Mouse (Mus musculus): ENCODE results near the gene Olfr1061.
"Not testable (repeated sequence)": the region's sequence is repeated elsewhere in the genome, so short reads cannot be mapped to it uniquely, and the experiment has no call there.

Gene Olfr1061

DNA sequence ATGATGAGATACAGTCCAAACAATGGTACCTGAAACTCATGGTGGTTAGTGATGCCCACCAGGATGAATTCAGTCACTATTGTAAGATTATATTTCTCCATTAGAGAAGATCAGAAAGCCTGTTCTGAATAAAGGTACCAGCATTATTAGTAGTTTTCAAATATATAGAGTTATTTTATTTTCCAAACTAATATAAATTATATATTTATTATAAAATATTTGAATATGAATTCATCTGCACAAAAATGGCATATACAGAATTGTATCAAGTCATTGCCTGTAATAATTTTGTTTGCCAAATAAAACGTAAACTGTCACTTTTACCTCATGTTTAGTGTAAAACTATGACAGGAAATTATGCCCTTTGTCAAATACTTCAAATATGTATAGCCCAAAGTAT, at the start of gene Olfr1061:
Gene Olfr1061, minus strand, starts transcription at position 101 of the 400 bp plus-strand sequence.
- in situ Hi-C loops (cut with MseI, MboI), result no loop called here

- in situ Hi-C loops (cut with MseI, MboI), result loop anchor here (5.0 to 25.0 kb wide), 2 partner anchors 723 to 733 kb away; no protein-coding TSS in a partner anchor
Measured at GRCm38 (mm10) chr2:86460434-86460833, 46.6 kb upstream of the Olfr1061 start.

DNA sequence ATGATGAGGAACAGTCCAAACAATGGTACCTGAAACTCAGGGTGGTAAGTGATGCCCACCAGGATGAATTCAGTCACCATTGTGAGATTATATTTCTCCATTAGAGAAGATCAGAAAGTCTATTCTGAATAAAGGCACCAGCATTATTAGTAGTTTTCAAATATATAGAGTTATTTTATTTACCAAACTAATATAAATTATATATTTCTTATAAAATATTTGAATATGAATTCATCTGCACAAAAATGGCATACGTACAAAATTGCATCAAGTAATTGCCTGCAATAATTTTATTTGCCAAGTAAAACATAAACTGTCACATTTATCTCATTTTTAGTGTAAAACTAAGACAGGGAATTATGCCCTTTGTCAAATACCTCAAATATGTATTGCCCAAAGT, 42.3 kb upstream of the Olfr1061 start, which contains the start of gene Olfr1066:
Gene Olfr1066, minus strand, starts transcription at position 101 of the 400 bp plus-strand sequence.
- in situ Hi-C loops (cut with MseI, MboI), result loop anchor here in 1 of 2 experiments (25.0 kb wide), 1 partner anchor 719 kb away; no protein-coding TSS in a partner anchor

GRCm38 (mm10) chr2:86450491-86450890, 36.6 kb upstream of the Olfr1061 start, which contains the start of gene Olfr1065:
Gene Olfr1065 (minus strand): TSS chr2:86450591.
- in situ Hi-C loops (cut with MseI, MboI), result loop anchor here in 1 of 2 experiments (25.0 kb wide), 1 partner anchor 713 kb away; no protein-coding TSS in a partner anchor

DNA sequence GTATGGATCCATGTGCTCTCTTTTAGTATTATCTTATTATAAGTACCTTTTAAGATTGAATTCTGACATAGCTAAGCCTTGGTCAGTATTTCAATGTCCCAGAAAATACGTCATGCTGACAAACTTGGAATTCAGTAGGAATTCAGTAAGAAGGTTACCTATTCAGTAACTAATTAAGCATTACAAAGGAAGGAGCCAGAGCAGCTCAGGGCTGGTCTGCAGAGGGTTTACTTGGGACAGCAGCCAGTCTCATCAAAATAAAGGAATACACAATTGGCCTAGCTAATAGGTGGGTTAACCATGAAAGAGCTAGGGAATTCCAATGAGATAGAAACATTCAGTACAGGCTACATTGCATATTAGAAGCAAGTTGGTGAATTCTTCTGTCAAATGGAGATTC, 28.3 kb upstream of the Olfr1061 start:
- in situ Hi-C loops (cut with MseI, MboI), result not testable (repeated sequence)

DNA sequence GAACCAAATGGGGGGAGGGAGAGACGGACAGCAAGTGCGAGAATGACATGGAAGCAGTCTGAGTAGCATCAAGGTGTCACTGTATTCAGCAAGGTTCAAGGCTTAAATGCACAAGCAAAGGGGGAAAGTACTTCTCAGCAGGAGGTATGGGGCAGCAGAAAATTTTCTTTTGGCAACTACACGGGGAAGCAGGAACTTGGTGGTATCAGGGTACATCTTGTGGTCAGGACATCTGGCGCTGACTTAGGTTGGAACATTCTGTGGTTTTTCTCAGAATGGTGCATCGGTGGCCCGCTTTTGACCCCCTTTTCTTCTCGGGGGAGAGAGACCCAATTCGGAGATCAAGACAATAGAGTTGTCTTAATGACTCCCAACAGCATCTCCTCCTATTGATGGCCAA, 14.7 kb upstream of the Olfr1061 start:
- in situ Hi-C loops (cut with MseI, MboI), result not testable (repeated sequence)

DNA sequence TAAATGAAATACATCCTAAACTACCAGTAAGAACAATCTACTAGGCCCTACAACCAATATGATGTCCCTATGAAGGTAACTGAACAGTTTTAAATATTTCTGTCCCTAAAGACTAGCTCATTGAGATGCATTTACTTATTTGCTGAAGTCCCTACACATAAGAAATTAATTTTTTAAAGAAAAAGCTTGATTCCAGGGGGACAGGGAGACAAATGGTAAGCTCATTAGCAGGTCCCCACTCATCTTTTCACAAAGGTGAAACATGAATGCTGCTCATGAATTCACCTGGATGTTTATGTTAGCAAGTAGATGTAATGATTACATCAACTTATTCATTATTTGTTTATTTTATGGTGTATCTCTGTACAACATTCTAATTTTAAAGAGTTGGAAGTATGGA, 12.8 kb upstream of the Olfr1061 start, which contains the start of gene Olfr1062:
Gene Olfr1062, minus strand, starts transcription at position 101 of the 400 bp plus-strand sequence.
- in situ Hi-C loops (cut with MseI, MboI), result not testable (repeated sequence)

- in situ Hi-C loops (cut with MseI, MboI), result no loop called here
Measured at GRCm38 (mm10) chr2:86395114-86395513, 18.7 kb downstream of the Olfr1061 start.

- in situ Hi-C loops (cut with MseI, MboI), result not testable (repeated sequence)
Measured at GRCm38 (mm10) chr2:86388461-86388860, 25.4 kb downstream of the Olfr1061 start, which contains the start of gene Olfr1058. Gene Olfr1058 (minus strand): TSS chr2:86388561.

DNA sequence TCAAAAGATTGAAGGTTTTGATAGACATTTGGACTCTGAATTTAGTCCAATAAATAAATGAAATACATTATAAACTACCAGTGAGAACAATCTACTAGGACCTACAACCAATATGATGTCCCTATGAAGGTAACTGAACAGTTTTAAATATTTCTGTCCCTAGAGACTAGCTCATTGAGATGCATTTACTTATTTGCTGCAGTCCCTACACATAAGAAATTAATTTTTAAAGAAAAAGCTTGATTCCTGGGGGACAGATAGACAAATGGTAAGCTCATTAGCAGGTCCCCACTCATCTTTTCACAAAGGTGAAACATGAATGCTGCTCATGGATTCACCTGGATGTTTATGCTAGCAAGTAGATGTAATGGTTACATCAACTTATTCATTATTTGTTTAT, 35.6 kb downstream of the Olfr1061 start, which contains the start of gene Olfr1057:
Gene Olfr1057, minus strand, starts transcription at position 101 of the 400 bp plus-strand sequence.
- in situ Hi-C loops (cut with MseI, MboI), result no loop called here

DNA sequence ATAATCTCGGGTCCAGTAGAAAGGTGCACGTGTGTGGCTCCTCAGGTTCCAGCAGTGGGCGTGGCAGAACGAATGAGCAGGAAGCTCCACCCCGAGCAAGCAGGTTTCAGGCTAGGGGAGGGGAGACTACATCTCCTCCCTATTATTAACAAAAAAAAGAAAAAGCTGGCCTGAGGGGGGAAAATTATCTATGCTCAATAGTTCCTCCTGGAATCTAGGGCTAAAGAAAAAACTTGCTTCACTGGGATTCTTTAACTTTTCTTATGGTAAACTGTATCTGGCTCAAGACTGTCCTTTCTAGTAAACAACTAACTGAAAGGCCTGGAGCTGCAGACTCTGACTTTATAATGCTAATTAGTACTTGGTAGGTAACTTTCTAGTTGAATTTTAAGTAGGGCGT, 47.5 kb downstream of the Olfr1061 start:
- in situ Hi-C loops (cut with MseI, MboI), result not testable (repeated sequence)
